Mouse (Mus musculus): Measurements from ENCODE around the gene Rrm2. TPM values are rescaled to one million over a fixed set of nuclear protein-coding genes. Genes with fewer than 3 reads are reported as not detected.

Gene Rrm2
- polyA plus RNA-seq, 1 experiment from 2014 or later = 631 TPM

Other genes with a start within 250 kb of the Rrm2 start
- 30.8 and 35.1 TPM in 2 replicates for gene Taf1b, start 209.9 kb upstream of the Rrm2 start, polyA plus RNA-seq (2016; fragmentation: Nextera tagmentation; extraction: Ambion mirVana)
- 0.55 and 0.71 TPM in 2 replicates for gene Grhl1, start 136.0 kb upstream of the Rrm2 start, polyA plus RNA-seq (2016; fragmentation: Nextera tagmentation; extraction: Ambion mirVana)
- 8.4 and 9.5 TPM in 2 replicates for gene Klf11, start 57.0 kb upstream of the Rrm2 start, polyA plus RNA-seq (2016; fragmentation: Nextera tagmentation; extraction: Ambion mirVana)
- gene Cys1, start 26.4 kb upstream of the Rrm2 start, polyA plus RNA-seq (2016; fragmentation: Nextera tagmentation; extraction: Ambion mirVana) = 0.21 TPM in 1 of 2 replicates, not detected in the other
- 42.5 and 49.6 TPM in 2 replicates for gene Mboat2, start 122.6 kb downstream of the Rrm2 start, polyA plus RNA-seq (2016; fragmentation: Nextera tagmentation; extraction: Ambion mirVana)